ENCODE assay signal across 8 mouse cellular contexts in the genomic region with DNA sequence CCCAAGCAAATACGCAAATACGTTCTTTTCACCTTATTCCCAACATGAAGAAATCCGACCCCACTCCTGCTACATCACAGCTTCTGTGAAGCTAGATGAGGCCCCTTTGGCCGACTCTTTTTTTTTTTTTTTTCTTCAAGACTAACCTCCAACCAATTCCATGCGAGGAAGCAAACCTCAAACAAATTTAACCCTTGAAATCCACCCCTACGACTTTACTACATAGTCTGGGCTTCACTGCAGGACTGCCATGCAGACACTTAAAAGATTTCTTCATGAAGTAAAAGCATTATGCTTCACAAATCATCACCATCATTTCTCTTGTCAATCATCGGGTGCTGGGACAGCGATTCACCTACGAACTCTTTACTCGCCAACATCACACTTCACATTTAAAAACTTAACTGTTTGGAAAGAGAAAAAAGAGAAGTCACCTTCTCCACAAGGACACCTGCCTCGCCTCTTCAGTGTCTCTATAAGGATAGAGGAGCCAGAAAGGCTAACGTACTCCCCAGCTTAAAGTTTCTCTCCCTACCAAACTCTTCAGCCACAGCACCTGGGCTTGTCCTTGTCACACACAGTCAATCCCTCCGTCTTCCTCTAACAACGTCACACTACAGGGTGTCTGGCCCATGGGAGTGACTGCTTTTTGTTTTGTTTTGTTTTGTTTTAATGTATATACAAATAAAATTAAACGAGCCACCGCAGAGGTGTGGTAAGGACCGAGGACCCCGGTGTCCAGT. TPM values are rescaled to one million over a fixed set of nuclear protein-coding genes. Genes with fewer than 3 reads are reported as not detected.
A peak's percentile ranks its signal among the peaks of the same experiment; 100 is the strongest.
DNase-seq lines count a peak whose midpoint lies in the region; ATAC-seq and TF ChIP-seq lines count a peak whose summit lies in the region.

No protein-coding gene starts in this region.

- TF ChIP-seq CTCF in kidney, postnatal 0 days (IDR thresholded peaks at IDR 0.05; ENCODE audit: low read depth) = no peak
- no peak for TF ChIP-seq CTCF in bone marrow, adult 2 months (IDR thresholded peaks at IDR 0.05; ENCODE audit: control insufficient read depth, insufficient read depth, low read length)

- H3K4me2 ChIP-seq in kidney, postnatal 0 days (ENCODE audit: low read length) = peak overlapping the region; percentile 73
- H3K4me2 ChIP-seq in hindbrain, embryonic 11.5 days (replicated peaks; ENCODE audit: low read depth, low read length) = peak overlapping the region; percentile 87
- peak overlapping the region; percentile 92 for H3K4me2 ChIP-seq in midbrain, embryonic 14.5 days (ENCODE audit: low read length)

- no peaks in the 10 kb centered on the region for H3K36me3 ChIP-seq in kidney, postnatal 0 days (ENCODE audit: insufficient read depth, low read length)
- H3K36me3 ChIP-seq in hindbrain, embryonic 11.5 days (ENCODE audit: control insufficient read depth, insufficient read depth, low read length) = no peaks in the 10 kb centered on the region
- no peaks in the 10 kb centered on the region for H3K36me3 ChIP-seq in midbrain, embryonic 14.5 days (ENCODE audit: control insufficient read depth, insufficient read depth, low read length)

- H3K27me3 ChIP-seq in kidney, postnatal 0 days (ENCODE audit: insufficient read depth, low read length) = no peaks in the 10 kb centered on the region
- no peaks in the 10 kb centered on the region; the same call in 1 of the 2 replicates for H3K27me3 ChIP-seq in hindbrain, embryonic 11.5 days (ENCODE audit: control insufficient read depth, insufficient read depth, low read length)
- no peaks in the 10 kb centered on the region for H3K27me3 ChIP-seq in midbrain, embryonic 14.5 days (ENCODE audit: control insufficient read depth, insufficient read depth, low read length)

- no peaks in the 10 kb centered on the region for H3K9me3 ChIP-seq in kidney, postnatal 0 days (replicated peaks; ENCODE audit: low read length)
- H3K9me3 ChIP-seq in hindbrain, embryonic 11.5 days (ENCODE audit: control insufficient read depth, low read length) = no peaks in the 10 kb centered on the region
- H3K9me3 ChIP-seq in midbrain, embryonic 14.5 days (ENCODE audit: control insufficient read depth, low read length) = no peaks in the 10 kb centered on the region

- ATAC-seq in kidney, postnatal 0 days (replicated peaks; ENCODE audit: low FRiP score, low read depth) = no peak
- ATAC-seq in hindbrain, embryonic 11.5 days (ENCODE audit: low FRiP score) = peak; percentile 21; the same call in 1 of the 2 replicates
- no peak for ATAC-seq in midbrain, embryonic 14.5 days (ENCODE audit: low FRiP score, low TSS enrichment)

- H3K9ac ChIP-seq in kidney, postnatal 0 days (ENCODE audit: low read depth, low read length) = peak overlapping the region; percentile 97
- no peak overlapping the region; the same call in 1 of the 2 replicates for H3K9ac ChIP-seq in hindbrain, embryonic 11.5 days (ENCODE audit: low read depth, low read length)
- H3K9ac ChIP-seq in midbrain, embryonic 14.5 days (replicated peaks; ENCODE audit: low read length) = peak overlapping the region; percentile 98

- peak overlapping the region; percentile 95 for H3K4me3 ChIP-seq in kidney, postnatal 0 days (replicated peaks; ENCODE audit: low read depth, low read length)
- H3K4me3 ChIP-seq in bone marrow, adult 2 months (replicated peaks; ENCODE audit: control insufficient read depth, low read depth, low read length) = peak overlapping the region; percentile 70
- peak overlapping the region; percentile 83 for H3K4me3 ChIP-seq in hindbrain, embryonic 11.5 days (ENCODE audit: low read depth, low read length)
- peak overlapping the region; percentile 85 for H3K4me3 ChIP-seq in midbrain, embryonic 14.5 days (replicated peaks; ENCODE audit: low read depth, low read length)

- 0 out of 2 replicates have a peak, but pooled peaks cover 5% of the 10 kb centered on the region for H3K4me1 ChIP-seq in kidney, postnatal 0 days (replicated peaks; ENCODE audit: insufficient read depth, low read length)
- H3K4me1 ChIP-seq in bone marrow, adult 2 months (ENCODE audit: control insufficient read depth, insufficient read depth, low read length) = no peaks in the 10 kb centered on the region; the same call in 1 of the 2 replicates
- no peaks in the 10 kb centered on the region; the same call in 1 of the 2 replicates for H3K4me1 ChIP-seq in hindbrain, embryonic 11.5 days (replicated peaks; ENCODE audit: control insufficient read depth, insufficient read depth, low read length)
- H3K4me1 ChIP-seq in midbrain, embryonic 14.5 days (ENCODE audit: control insufficient read depth, insufficient read depth, low read length) = peaks cover 26% of the 10 kb centered on the region

- H3K27ac ChIP-seq in kidney, postnatal 0 days = no peak overlapping the region
- no peak overlapping the region for H3K27ac ChIP-seq in bone marrow, adult 2 months (ENCODE audit: control insufficient read depth, insufficient read depth, low read depth, low read length, poor library complexity)
- no peak overlapping the region for H3K27ac ChIP-seq in hindbrain, embryonic 11.5 days (ENCODE audit: low read depth, low read length)
- peak overlapping the region; percentile 97 for H3K27ac ChIP-seq in midbrain, embryonic 14.5 days (replicated peaks; ENCODE audit: low read depth, low read length)

- WGBS in kidney, postnatal 0 days = 15% methylated on average over 18 of the region's 18 CpGs
- 30% methylated on average over 18 of the region's 18 CpGs for WGBS in bone marrow, adult 2 months
- 11% methylated on average over 18 of the region's 18 CpGs for WGBS in hindbrain, embryonic 11.5 days
- WGBS in midbrain, embryonic 14.5 days = 9% methylated on average over 18 of the region's 18 CpGs

- DNase-seq in kidney, postnatal 0 days (ENCODE audit: low spot score) = peak; percentile 39
- no peak for DNase-seq in kidney, adult 18-20 months
- DNase-seq in hindbrain, embryonic 11.5 days (ENCODE audit: low spot score) = peak; percentile 28
- DNase-seq in midbrain, embryonic 14.5 days = peak; percentile 31
- DNase-seq in ovary, postnatal 14 days (ENCODE audit: low spot score) = no peak
- DNase-seq in spleen, postnatal 10 days (ENCODE audit: low spot score in 2 of 2) = no peak
- no peak for DNase-seq in kidney, postnatal 25 days

- TF ChIP-seq POLR2A in bone marrow, adult 2 months (IDR thresholded peaks at IDR 0.05; ENCODE audit: borderline replicate concordance, control insufficient read depth, low read depth, low read length) = no peak

RNA-seq across cellular contexts. Expression of gene Ncoa1, which starts 1.6 kb away (rescaled TPM):
- polyA plus RNA-seq in kidney, postnatal 0 days (2015; fragmentation: Nextera tagmentation; extraction: Ambion mirVana) = 8.2 and 8.7 TPM in 2 replicates
- 4.5 and 16.2 TPM in 2 replicates for polyA plus RNA-seq in bone marrow, adult 2 months (2011; ENCODE audit: insufficient read depth, insufficient read length, low replicate concordance, missing spikeins)
- 7.2 and 7.7 TPM in 2 replicates for polyA plus RNA-seq in hindbrain, embryonic 11.5 days (2014; fragmentation: Nextera tagmentation; extraction: Ambion mirVana)
- 13.9 and 19.4 TPM in 2 replicates for polyA plus RNA-seq in midbrain, embryonic 14.5 days (2014; fragmentation: Nextera tagmentation; extraction: Ambion mirVana)

Comparison
In these comparisons a context has a peak if more than half of its experiments do, and no peak if none do; other contexts are left out.
1. DNase-seq: peak in kidney, postnatal 0 days (single experiment), hindbrain, embryonic 11.5 days (single experiment) and midbrain, embryonic 14.5 days (single experiment); none in kidney, adult 18-20 months (single experiment), ovary, postnatal 14 days (single experiment), spleen, postnatal 10 days (0 of 2) and kidney, postnatal 25 days (0 of 2).
2. Peak in every context shown above with its lines, with median percentiles within 50 percentile points of each other: H3K4me2 ChIP-seq and H3K4me3 ChIP-seq.